Mouse (Mus musculus) midbrain, embryonic 11.5 days (tissue): ENCODE measurements around the gene A530032D15Rik. TPM values are rescaled to one million over a fixed set of nuclear protein-coding genes. Genes with fewer than 3 reads are reported as not detected.
"Not testable (repeated sequence)": the region's sequence is repeated elsewhere in the genome, so short reads cannot be mapped to it uniquely, and the experiment has no call there.

Source experiments
- ATAC-seq: fragments of 200-750 bp; cut with Nextera tagmentation; 2 replicates; pipeline ENCODE4 v1.8.0; 2017; ENCODE audit warnings: moderate TSS enrichment, moderate library complexity; ENCODE audit not compliant: low FRiP score
- DNase-seq: peaks from one replicate; pipeline ENCODE4 v3.0.0; 2015; ENCODE audit warnings: low spot score; ENCODE audit errors: missing footprints
- H3K27ac ChIP-seq: fragments of 300-500 bp; sonication (generic); 2 replicates; pipeline ENCODE4 v1.5.1; 2014; ENCODE audit warnings: low read depth, low read length
- H3K27me3 ChIP-seq: fragments of 300-500 bp; sonication (generic); 2 replicates; pipeline ENCODE4 v1.6.1; 2014; ENCODE audit warnings: mild to moderate bottlenecking, low read length, moderate library complexity, mixed read lengths; ENCODE audit not compliant: control insufficient read depth, insufficient read depth
- H3K36me3 ChIP-seq: fragments of 300-500 bp; sonication (generic); 2 replicates; pipeline ENCODE4 v1.6.1; 2014; ENCODE audit warnings: mild to moderate bottlenecking, low read length, moderate library complexity, mixed read lengths; ENCODE audit not compliant: control insufficient read depth, insufficient read depth
- H3K4me1 ChIP-seq: fragments of 300-500 bp; sonication (generic); 2 replicates; pipeline ENCODE4 v1.6.1; 2014; ENCODE audit warnings: low read length; ENCODE audit not compliant: control insufficient read depth, insufficient read depth
- H3K4me2 ChIP-seq: fragments of 300-500 bp; sonication (generic); 2 replicates; pipeline ENCODE4 v1.6.1; 2014; ENCODE audit warnings: mild to moderate bottlenecking, moderate library complexity
- H3K4me3 ChIP-seq: fragments of 300-500 bp; sonication (generic); 2 replicates; pipeline ENCODE4 v1.5.1; 2014; ENCODE audit warnings: low read depth, low read length
- H3K9ac ChIP-seq: fragments of 300-500 bp; sonication (generic); 2 replicates; pipeline ENCODE4 v1.6.1; 2014; ENCODE audit warnings: low read length
- H3K9me3 ChIP-seq: fragments of 300-500 bp; sonication (generic); 2 replicates; pipeline ENCODE4 v1.6.1; 2016; ENCODE audit warnings: low read length; ENCODE audit not compliant: control insufficient read depth
- WGBS: fragments of 180-500 bp; shearing (Covaris S2); extraction: QIAGEN DNeasy Blood & Tissue Kit; methylation state at CpG from one replicate; pipeline ENCODE4 v1.1.7; 2014; 5-methylcytosine and 5-hydroxymethylcytosine counted together
- polyA plus RNA-seq: library from polyadenylated mRNA; unstranded; fragments of >200 nt; fragmentation: Nextera tagmentation; extraction: Ambion mirVana; gene quantifications from 2 replicates; pipeline ENCODE4 v1.2.1, GENCODE M21; 2014

A530032D15Rik gene
- polyA plus RNA-seq, 1 experiment from 2014 or later: not detected

GRCm38 (mm10) chr1:85092169-85092568 lies 17.5 kb downstream of the A530032D15Rik start:
- H3K4me2 ChIP-seq, ATAC-seq, H3K36me3 ChIP-seq, H3K9ac ChIP-seq, H3K4me1 ChIP-seq, DNase-seq, H3K4me3 ChIP-seq, H3K27ac ChIP-seq, H3K9me3 ChIP-seq, H3K27me3 ChIP-seq: not testable (repeated sequence)
- 45% methylated on average over 1 of the region's 3 CpGs for WGBS

GRCm38 (mm10) chr1:85086211-85086610 lies 23.4 kb downstream of the A530032D15Rik start:
- H3K36me3 ChIP-seq, H3K9me3 ChIP-seq, H3K4me1 ChIP-seq, H3K4me2 ChIP-seq, H3K27me3 ChIP-seq, H3K27ac ChIP-seq, H3K4me3 ChIP-seq, ATAC-seq, H3K9ac ChIP-seq, DNase-seq: not testable (repeated sequence)
- 83% methylated on average over 1 of the region's 1 CpGs for WGBS

DNA sequence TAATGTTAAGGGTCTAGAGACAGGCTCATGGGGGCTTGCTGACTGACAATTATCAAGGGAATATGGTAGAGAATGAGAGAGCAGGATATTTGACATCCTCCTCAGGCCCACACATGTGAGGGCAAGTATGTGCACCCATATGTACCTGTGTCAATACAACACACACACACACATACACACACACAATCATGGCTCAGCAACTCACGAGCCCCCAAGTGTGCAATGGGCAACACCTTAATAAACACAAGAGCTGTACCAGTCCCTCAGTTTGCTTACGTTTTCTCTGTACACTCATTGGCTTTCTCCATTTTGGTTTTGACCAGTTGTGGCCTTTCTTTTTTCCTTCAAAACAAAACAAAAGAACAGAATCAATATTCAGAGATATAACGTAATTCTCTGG lies 24.9 kb downstream of the A530032D15Rik start:
- WGBS: 76% methylated on average over 2 of the region's 3 CpGs
- not testable (repeated sequence) for ATAC-seq, H3K27me3 ChIP-seq, H3K27ac ChIP-seq, H3K9ac ChIP-seq, H3K4me2 ChIP-seq, H3K36me3 ChIP-seq, H3K4me1 ChIP-seq, H3K4me3 ChIP-seq, DNase-seq, H3K9me3 ChIP-seq

GRCm38 (mm10) chr1:85073099-85073498 lies 36.6 kb downstream of the A530032D15Rik start:
- not testable (repeated sequence) for H3K9me3 ChIP-seq, H3K27ac ChIP-seq, H3K4me2 ChIP-seq, H3K36me3 ChIP-seq, DNase-seq, ATAC-seq, H3K9ac ChIP-seq, H3K4me1 ChIP-seq, H3K4me3 ChIP-seq, H3K27me3 ChIP-seq
- WGBS: 68% methylated on average over 3 of the region's 3 CpGs

DNA sequence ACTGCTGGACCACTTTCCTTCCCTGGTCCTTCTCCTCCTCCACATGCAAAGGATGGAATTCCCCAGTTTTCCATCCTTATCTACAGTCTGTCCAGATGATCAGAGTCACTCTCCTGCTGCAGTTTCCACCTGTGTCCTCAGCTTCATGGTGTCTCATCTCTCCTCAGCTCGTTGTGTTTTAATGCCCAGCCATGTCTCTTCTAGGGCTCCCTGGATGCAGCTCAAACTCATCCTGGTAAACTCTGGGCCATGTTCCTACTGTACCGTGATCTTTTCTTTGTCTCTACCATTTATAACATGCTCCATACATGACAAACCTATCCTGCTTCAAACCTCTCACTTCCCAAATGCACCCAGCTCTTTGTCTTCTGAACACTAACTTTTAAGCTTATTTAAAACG lies 38.0 kb downstream of the A530032D15Rik start:
- WGBS: 60% methylated on average over 3 of the region's 3 CpGs
- not testable (repeated sequence) for H3K4me2 ChIP-seq, H3K9me3 ChIP-seq, H3K4me3 ChIP-seq, H3K4me1 ChIP-seq, H3K36me3 ChIP-seq, ATAC-seq, H3K9ac ChIP-seq, H3K27ac ChIP-seq, H3K27me3 ChIP-seq, DNase-seq

- H3K9ac ChIP-seq, H3K27ac ChIP-seq, H3K9me3 ChIP-seq, H3K36me3 ChIP-seq, H3K4me2 ChIP-seq, ATAC-seq, H3K27me3 ChIP-seq, H3K4me3 ChIP-seq, H3K4me1 ChIP-seq, DNase-seq: not testable (repeated sequence)
- WGBS: 77% methylated on average over 4 of the region's 6 CpGs
Measured at GRCm38 (mm10) chr1:85035801-85036200, 73.9 kb downstream of the A530032D15Rik start.

DNA sequence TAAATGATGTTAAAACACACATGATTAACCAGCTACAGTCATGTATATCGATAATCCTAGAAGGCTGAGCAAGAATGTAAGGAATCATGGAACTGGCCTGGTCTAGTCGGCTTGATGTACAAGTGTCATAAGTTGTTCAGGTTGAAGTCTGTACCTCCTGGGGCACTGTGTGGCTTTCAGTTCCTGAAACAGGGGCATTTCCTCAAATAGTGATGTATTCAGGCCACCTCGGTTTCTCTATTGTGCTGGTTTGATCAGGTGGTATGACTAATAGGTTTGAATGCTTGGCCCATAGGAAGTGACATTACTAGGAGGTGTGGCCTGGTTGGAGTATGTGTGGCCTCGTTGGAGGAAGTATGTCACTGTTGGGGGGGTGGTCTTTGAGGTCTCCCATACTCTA lies 75.3 kb downstream of the A530032D15Rik start:
- H3K9ac ChIP-seq, H3K27ac ChIP-seq, H3K4me1 ChIP-seq, ATAC-seq, H3K36me3 ChIP-seq, H3K4me3 ChIP-seq, H3K9me3 ChIP-seq, H3K27me3 ChIP-seq, DNase-seq, H3K4me2 ChIP-seq: not testable (repeated sequence)
- 92% methylated on average over 3 of the region's 4 CpGs for WGBS

GRCm38 (mm10) chr1:85033616-85034015 lies 76.0 kb downstream of the A530032D15Rik start:
- H3K36me3 ChIP-seq, H3K9ac ChIP-seq, ATAC-seq, H3K27me3 ChIP-seq, H3K4me2 ChIP-seq, DNase-seq, H3K4me1 ChIP-seq, H3K9me3 ChIP-seq, H3K27ac ChIP-seq, H3K4me3 ChIP-seq: not testable (repeated sequence)
- 93% methylated on average over 4 of the region's 6 CpGs for WGBS
